Mouse (Mus musculus) inflammation-experienced regulatory T-cells, adult 6 months (primary cell): ENCODE data around the gene Rasl10a. TPM values are rescaled to one million over a fixed set of nuclear protein-coding genes. Genes with fewer than 3 reads are reported as not detected.

Source experiments
- ATAC-seq: one replicate; pipeline ENCODE4 v1.8.0; 2017
- polyA plus RNA-seq, 3 experiments: library from polyadenylated mRNA; unstranded; fragments of 100-300 nt; shearing (Covaris generic); gene quantifications; one replicate each; pipeline ENCODE4 v1.2.1; 2017

Rasl10a gene
- not detected for polyA plus RNA-seq

- ATAC-seq, result no peak
Observed at GRCm38 (mm10) chr11:5057856-5058641, at the start of gene Rasl10a. Rasl10a (plus strand) TSS chr11:5058128.

GRCm38 (mm10) chr11:5008867-5009266 lies 49.1 kb upstream of the Rasl10a start:
- no peak for ATAC-seq

- no peak for ATAC-seq
Observed at GRCm38 (mm10) chr11:5009354-5010074, 48.4 kb upstream of the Rasl10a start.

- no peak for ATAC-seq
Observed at GRCm38 (mm10) chr11:5010205-5010604, 47.7 kb upstream of the Rasl10a start.

GRCm38 (mm10) chr11:5011480-5011879 lies 46.4 kb upstream of the Rasl10a start:
- no peak for ATAC-seq

GRCm38 (mm10) chr11:5012213-5012715 lies 45.7 kb upstream of the Rasl10a start:
- no peak for ATAC-seq

GRCm38 (mm10) chr11:5015720-5016119 lies 42.2 kb upstream of the Rasl10a start:
- ATAC-seq, result no peak

GRCm38 (mm10) chr11:5016286-5016685 lies 41.6 kb upstream of the Rasl10a start:
- ATAC-seq, result no peak

- no peak for ATAC-seq
Observed at GRCm38 (mm10) chr11:5017506-5017905, 40.4 kb upstream of the Rasl10a start.

- ATAC-seq, result no peak
Observed at GRCm38 (mm10) chr11:5025108-5025507, 32.8 kb upstream of the Rasl10a start.

- no peak for ATAC-seq
Observed at GRCm38 (mm10) chr11:5028228-5028627, 29.7 kb upstream of the Rasl10a start.

- ATAC-seq, result no peak
Observed at GRCm38 (mm10) chr11:5032706-5033105, 25.2 kb upstream of the Rasl10a start.

GRCm38 (mm10) chr11:5033136-5033535 lies 24.8 kb upstream of the Rasl10a start:
- no peak for ATAC-seq

- ATAC-seq, result no peak
Observed at GRCm38 (mm10) chr11:5035421-5035820, 22.5 kb upstream of the Rasl10a start.

- ATAC-seq, result no peak
Observed at GRCm38 (mm10) chr11:5037146-5037854, 20.6 kb upstream of the Rasl10a start.

- no peak for ATAC-seq
Observed at GRCm38 (mm10) chr11:5040585-5040984, 17.3 kb upstream of the Rasl10a start.

GRCm38 (mm10) chr11:5041144-5041780 lies 16.7 kb upstream of the Rasl10a start:
- ATAC-seq, result no peak

- no peak for ATAC-seq
Observed at GRCm38 (mm10) chr11:5042645-5043381, 15.1 kb upstream of the Rasl10a start.

- ATAC-seq, result no peak
Observed at GRCm38 (mm10) chr11:5046321-5046926, 11.5 kb upstream of the Rasl10a start.

- no peak for ATAC-seq
Observed at GRCm38 (mm10) chr11:5051629-5052028, 6.3 kb upstream of the Rasl10a start.

- ATAC-seq, result no peak
Observed at GRCm38 (mm10) chr11:5052200-5052854, 5.6 kb upstream of the Rasl10a start.
